Mouse (Mus musculus) liver, embryonic 11.5 days (tissue): Measurements from ENCODE around the gene Mnat1. TPM values are rescaled to one million over a fixed set of nuclear protein-coding genes. Genes with fewer than 3 reads are reported as not detected.
"Not testable (repeated sequence)": the region's sequence is repeated elsewhere in the genome, so short reads cannot be mapped to it uniquely, and the experiment has no call there.

Source experiments
- ATAC-seq: fragments of 200-750 bp; cut with Nextera tagmentation; replicated peaks from 2 replicates; pipeline ENCODE4 v1.8.0; 2017; ENCODE audit warnings: moderate number of reproducible peaks, mild to moderate bottlenecking, moderate TSS enrichment, moderate library complexity; ENCODE audit not compliant: low FRiP score
- DNase-seq: peaks from one replicate; pipeline ENCODE4 v3.0.0-alpha.2; 2017; ENCODE audit warnings: low spot score
- H3K27ac ChIP-seq: fragments of 300-500 bp; sonication (generic); 2 replicates; pipeline ENCODE4 v1.5.1; 2014; ENCODE audit warnings: mild to moderate bottlenecking, low read depth, low read length, control low read depth
- H3K27me3 ChIP-seq: fragments of 300-500 bp; sonication (generic); replicated peaks from 2 replicates; pipeline ENCODE4 v1.6.1; 2014; ENCODE audit warnings: low read length, mixed read lengths; ENCODE audit not compliant: control insufficient read depth, insufficient read depth
- H3K36me3 ChIP-seq: fragments of 300-500 bp; sonication (generic); 2 replicates; pipeline ENCODE4 v1.6.1; 2014; ENCODE audit warnings: mild to moderate bottlenecking, low read length, moderate library complexity, mixed read lengths; ENCODE audit not compliant: control insufficient read depth, insufficient read depth
- H3K4me1 ChIP-seq: fragments of 300-500 bp; sonication (generic); replicated peaks from 2 replicates; pipeline ENCODE4 v1.6.1; 2014; ENCODE audit warnings: low read length, mixed read lengths; ENCODE audit not compliant: control insufficient read depth, insufficient read depth
- H3K4me2 ChIP-seq: fragments of 300-500 bp; sonication (generic); 2 replicates; pipeline ENCODE4 v1.6.1; 2014; ENCODE audit warnings: mild to moderate bottlenecking, control low read depth, moderate library complexity
- H3K4me3 ChIP-seq: fragments of 300-500 bp; sonication (generic); 2 replicates; pipeline ENCODE4 v1.5.1; 2014; ENCODE audit warnings: low read depth, low read length, control low read depth
- H3K9ac ChIP-seq: fragments of 300-500 bp; sonication (generic); 2 replicates; pipeline ENCODE4 v1.6.1; 2014; ENCODE audit warnings: low read depth, low read length, control low read depth
- H3K9me3 ChIP-seq: fragments of 300-500 bp; sonication (generic); 2 replicates; pipeline ENCODE4 v1.6.1; 2016; ENCODE audit warnings: low read length, inconsistent platforms, mixed read lengths; ENCODE audit not compliant: control insufficient read depth
- WGBS: fragments of 180-500 bp; shearing (Covaris S2); extraction: QIAGEN DNeasy Blood & Tissue Kit; methylation state at CpG from one replicate; pipeline ENCODE4 v1.1.7; 2014; 5-methylcytosine and 5-hydroxymethylcytosine counted together
- polyA plus RNA-seq: library from polyadenylated mRNA; unstranded; fragments of >200 nt; fragmentation: Nextera tagmentation; extraction: Ambion mirVana; gene quantifications from 2 replicates; pipeline ENCODE4 v1.2.1, GENCODE M21; 2014

The Mnat1 gene
- polyA plus RNA-seq, 1 experiment from 2014 or later: 30.5 TPM

GRCm38 (mm10) chr12:73094189-73094588 is 29.3 kb upstream of the Mnat1 start:
- Histone ChIP-seq H3K4me3 (no peak overlapping the region), H3K4me1 (no peaks in the 10 kb centered on the region), H3K9me3 (no peaks in the 10 kb centered on the region), H3K9ac (no peak overlapping the region), H3K27me3 (no peaks in the 10 kb centered on the region), H3K27ac (no peak overlapping the region), H3K4me2 (no peak overlapping the region), H3K36me3 (no peaks in the 10 kb centered on the region)
- DNase-seq (no peak), ATAC-seq (no peak)
- WGBS: 73% methylated on average over 2 of the region's 2 CpGs

- DNase-seq (no peak), ATAC-seq (no peak)
- 40% methylated on average over 2 of the region's 2 CpGs for WGBS
- H3K27me3 ChIP-seq: no peaks in the 10 kb centered on the region
- no peak overlapping the region for H3K4me2 ChIP-seq
- no peaks in the 10 kb centered on the region for H3K36me3 ChIP-seq
- no peak overlapping the region for H3K9ac ChIP-seq
- H3K4me3 ChIP-seq: no peak overlapping the region
- H3K27ac ChIP-seq: no peak overlapping the region
- H3K9me3 ChIP-seq: no peaks in the 10 kb centered on the region
- no peaks in the 10 kb centered on the region for H3K4me1 ChIP-seq
Observed at GRCm38 (mm10) chr12:73094605-73095004, 28.9 kb upstream of the Mnat1 start.

DNA sequence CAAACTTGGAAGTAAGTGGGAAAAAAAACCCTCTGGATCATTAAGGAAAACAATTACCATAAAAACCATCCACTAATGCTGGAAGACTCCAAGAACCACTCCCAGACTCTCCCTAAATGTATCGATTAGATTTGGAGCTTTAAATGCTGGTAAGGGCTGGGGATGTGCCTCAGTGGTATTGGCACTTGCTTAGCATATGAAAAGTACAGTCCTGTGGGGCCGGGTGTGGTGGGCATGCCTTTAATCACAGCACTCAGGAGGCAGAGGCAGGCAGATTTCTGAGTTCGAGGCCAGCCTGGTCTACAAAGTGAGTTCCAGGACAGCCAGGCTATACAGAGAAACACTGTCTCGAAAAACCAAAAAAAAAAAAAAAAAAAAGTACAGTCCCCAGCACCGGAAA is 27.3 kb upstream of the Mnat1 start:
- H3K27me3 ChIP-seq, H3K4me1 ChIP-seq, H3K4me2 ChIP-seq, H3K36me3 ChIP-seq, DNase-seq, H3K4me3 ChIP-seq, H3K9me3 ChIP-seq, H3K27ac ChIP-seq, ATAC-seq, H3K9ac ChIP-seq: not testable (repeated sequence)
- 81% methylated on average over 5 of the region's 5 CpGs for WGBS

DNA sequence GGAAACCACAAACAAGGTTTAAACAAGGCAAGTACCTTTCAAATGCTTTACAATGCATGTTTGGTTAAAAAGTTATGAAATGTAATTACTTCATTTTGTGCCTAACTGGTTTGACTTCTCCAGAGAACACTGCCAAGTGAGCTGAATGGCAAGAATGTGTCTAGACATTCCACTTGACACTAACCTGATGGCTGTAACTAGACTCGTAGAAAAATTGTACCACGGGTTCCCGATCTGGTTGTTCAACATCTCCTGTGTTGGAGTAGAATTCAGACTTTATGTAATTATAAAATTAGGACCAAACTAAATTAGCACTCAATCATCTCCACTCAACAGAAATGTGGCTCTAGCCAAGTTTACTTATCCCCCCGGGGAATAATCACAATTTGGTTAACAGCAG is 24.9 kb upstream of the Mnat1 start:
- ATAC-seq (no peak), DNase-seq (no peak)
- no peaks in the 10 kb centered on the region for H3K9me3 ChIP-seq
- H3K4me2 ChIP-seq: no peak overlapping the region
- H3K4me3 ChIP-seq: no peak overlapping the region
- H3K27me3 ChIP-seq: no peaks in the 10 kb centered on the region
- no peak overlapping the region for H3K27ac ChIP-seq
- no peaks in the 10 kb centered on the region; the same call in 1 of the 2 replicates for H3K36me3 ChIP-seq
- H3K9ac ChIP-seq: no peak overlapping the region
- no peaks in the 10 kb centered on the region for H3K4me1 ChIP-seq
- 86% methylated on average over 4 of the region's 4 CpGs for WGBS

DNA sequence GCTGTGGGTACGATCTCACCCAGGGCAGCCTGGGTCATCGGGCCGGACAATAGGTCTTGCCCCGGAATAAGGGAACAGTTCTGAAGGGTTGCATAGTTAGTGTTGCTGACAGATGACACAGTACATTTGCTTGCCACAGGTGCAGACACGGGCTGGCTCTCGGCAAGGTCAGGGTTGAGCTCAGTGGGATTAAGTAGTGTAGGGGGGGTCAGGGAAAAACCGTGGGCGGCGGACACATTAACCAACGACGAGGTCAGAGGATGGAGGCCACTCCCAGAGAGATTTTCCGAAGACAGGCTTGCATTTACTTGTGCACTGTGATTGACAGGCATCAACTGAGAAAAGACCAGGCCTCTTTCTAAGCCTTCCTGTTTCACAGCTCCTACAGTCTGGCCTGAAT is 19.8 kb upstream of the Mnat1 start:
- Histone ChIP-seq H3K4me3 (no peak overlapping the region), H3K36me3 (no peaks in the 10 kb centered on the region; the same call in 1 of the 2 replicates), H3K27me3 (peaks cover 3% of the 10 kb centered on the region; the same call in 1 of the 2 replicates), H3K4me2 (no peak overlapping the region), H3K9ac (no peak overlapping the region), H3K9me3 (no peaks in the 10 kb centered on the region), H3K4me1 (no peaks in the 10 kb centered on the region), H3K27ac (no peak overlapping the region)
- 81% methylated on average over 12 of the region's 12 CpGs for WGBS
- ATAC-seq (no peak), DNase-seq (no peak)

DNA sequence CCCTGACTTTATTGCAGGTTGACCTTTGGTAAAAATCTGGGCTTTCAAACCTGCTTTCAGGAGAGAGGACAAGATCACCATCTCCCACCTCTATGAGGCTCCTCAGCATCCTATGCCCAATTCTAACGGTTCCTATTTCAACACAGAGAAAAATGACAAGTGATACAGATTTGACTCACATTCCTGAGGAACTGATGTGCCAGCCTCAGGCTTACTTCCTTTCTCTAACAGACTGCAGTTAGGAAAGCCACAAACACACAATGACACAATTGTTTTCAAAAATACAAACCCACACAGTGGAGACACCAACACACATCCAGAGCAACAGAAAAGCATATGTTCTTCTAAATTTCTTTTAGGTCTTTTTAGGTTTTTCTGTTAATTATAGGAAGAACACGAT is 15.7 kb upstream of the Mnat1 start:
- H3K36me3 ChIP-seq: no peaks in the 10 kb centered on the region; the same call in 1 of the 2 replicates
- H3K9ac ChIP-seq: no peak overlapping the region
- H3K27me3 ChIP-seq: peaks cover 39% of the 10 kb centered on the region
- H3K27ac ChIP-seq: no peak overlapping the region
- DNase-seq (no peak), ATAC-seq (no peak)
- H3K4me3 ChIP-seq: no peak overlapping the region
- no peak overlapping the region for H3K4me2 ChIP-seq
- no peaks in the 10 kb centered on the region for H3K9me3 ChIP-seq
- 74% methylated on average over 2 of the region's 2 CpGs for WGBS
- peaks cover 7% of the 10 kb centered on the region; the same call in 1 of the 2 replicates for H3K4me1 ChIP-seq

- 0 out of 2 replicates have a peak, but pooled peaks have one; percentile 24 for ATAC-seq
- Histone ChIP-seq H3K27ac (no peak overlapping the region), H3K4me1 (peaks cover 7% of the 10 kb centered on the region; the same call in 1 of the 2 replicates), H3K9me3 (no peaks in the 10 kb centered on the region), H3K36me3 (no peaks in the 10 kb centered on the region), H3K4me3 (peak overlapping the region; percentile 66), H3K4me2 (peak overlapping the region; percentile 86), H3K9ac (no peak overlapping the region), H3K27me3 (peaks cover 53% of the 10 kb centered on the region)
- no peak for DNase-seq
- 12% methylated on average over 22 of the region's 23 CpGs for WGBS
Observed at GRCm38 (mm10) chr12:73110431-73111111, 12.9 kb upstream of the Mnat1 start.

DNA sequence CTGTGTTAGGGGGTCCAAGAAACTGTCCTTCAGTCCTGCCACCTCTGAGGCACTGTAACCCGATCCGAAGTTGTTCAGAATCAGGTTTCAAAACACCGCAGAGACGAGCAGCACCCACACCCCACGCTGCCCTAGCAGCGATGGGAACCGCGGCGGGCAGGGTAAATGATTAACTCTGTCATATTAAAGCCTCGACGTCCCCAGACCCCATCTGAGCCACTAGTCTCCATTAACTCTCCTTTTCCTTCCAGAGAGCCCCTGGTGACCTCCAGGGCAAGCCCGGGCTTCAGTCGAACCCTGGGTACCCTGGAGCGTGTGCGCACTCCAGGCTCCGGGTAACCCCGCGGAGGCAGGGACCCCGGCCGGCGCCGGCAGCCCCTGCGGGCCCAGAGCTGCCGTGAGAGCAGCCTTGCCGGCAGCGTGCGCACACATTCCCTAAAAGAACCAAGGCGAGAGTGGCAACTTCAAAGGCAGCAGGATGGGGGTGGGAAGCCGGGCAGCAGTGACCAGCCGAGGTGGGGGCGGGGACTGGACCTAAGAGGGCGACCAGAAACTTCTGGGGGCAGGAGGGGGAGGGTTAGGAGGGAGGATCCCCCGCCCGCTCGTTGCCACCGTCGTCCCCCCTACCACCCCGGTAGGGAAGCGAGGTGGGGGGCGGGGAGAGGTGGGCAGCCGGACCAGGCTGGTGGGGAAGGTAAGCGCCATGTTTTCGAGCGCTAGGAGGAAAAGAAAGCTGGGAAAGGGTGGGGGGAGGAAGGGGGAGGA is 11.8 kb upstream of the Mnat1 start:
- under 1% methylated on average over 44 of the region's 44 CpGs for WGBS
- Histone ChIP-seq H3K4me1 (peaks cover 7% of the 10 kb centered on the region; the same call in 1 of the 2 replicates), H3K27me3 (peaks cover 53% of the 10 kb centered on the region), H3K9me3 (no peaks in the 10 kb centered on the region), H3K36me3 (no peaks in the 10 kb centered on the region), H3K9ac (peak overlapping the region; percentile 51), H3K4me3 (peak overlapping the region; percentile 66), H3K27ac (no peak overlapping the region), H3K4me2 (peak overlapping the region; percentile 86)
- DNase-seq: peak; percentile 50
- ATAC-seq: no peak; the same call in 1 of the 2 replicates
